Mouse (Mus musculus) forebrain, postnatal 0 days (tissue): ENCODE measurements at regions not wholly inside any gene's neighbourhood (a gene's known extent, or its start where the extent isn't known, plus 50 kb on each side); places are given as distances from the start of the nearest gene placed in this dataset.

ENCODE experiments used
- ATAC-seq: fragments of 200-750 bp; cut with Nextera tagmentation; 2 replicates; pipeline ENCODE4 v1.8.0; 2017; ENCODE audit warnings: mild to moderate bottlenecking, moderate library complexity
- DNase-seq: peaks from one replicate; pipeline ENCODE4 v3.0.0-alpha.2; 2015
- H3K27ac ChIP-seq: fragments of 300-500 bp; sonication (generic); 2 replicates; pipeline ENCODE4 v1.5.1; 2014; ENCODE audit warnings: low read depth, mild to moderate bottlenecking, antibody characterized with exemption, low read length, moderate library complexity, mixed read lengths
- H3K27me3 ChIP-seq: fragments of 300-500 bp; sonication (generic); 2 replicates; pipeline ENCODE4 v1.6.1; 2014; ENCODE audit warnings: mild to moderate bottlenecking, low read length, mixed read lengths; ENCODE audit not compliant: insufficient read depth
- H3K36me3 ChIP-seq: fragments of 300-500 bp; sonication (generic); 2 replicates; pipeline ENCODE4 v1.6.1; 2014; ENCODE audit warnings: mild to moderate bottlenecking, moderate library complexity; ENCODE audit not compliant: insufficient read depth
- H3K4me1 ChIP-seq: fragments of 300-500 bp; sonication (generic); 2 replicates; pipeline ENCODE4 v1.6.1; 2014; ENCODE audit warnings: antibody characterized with exemption; ENCODE audit not compliant: insufficient read depth
- H3K4me2 ChIP-seq: fragments of 300-500 bp; sonication (generic); 2 replicates; pipeline ENCODE4 v1.6.1; 2014; ENCODE audit warnings: low read depth, mild to moderate bottlenecking, moderate library complexity
- H3K4me3 ChIP-seq: fragments of 300-500 bp; sonication (generic); 2 replicates; pipeline ENCODE4 v1.5.1; 2014; ENCODE audit warnings: low read depth, low read length, mixed read lengths
- H3K9ac ChIP-seq: fragments of 300-500 bp; sonication (generic); 2 replicates; pipeline ENCODE4 v1.6.1; 2014; ENCODE audit warnings: mild to moderate bottlenecking
- H3K9me3 ChIP-seq: fragments of 300-500 bp; sonication (generic); 2 replicates; pipeline ENCODE4 v1.6.1; 2016; ENCODE audit warnings: low read length
- CTCF ChIP-seq: sonication (generic); IDR thresholded peaks from 2 replicates; pipeline ENCODE4 v1.5.1; 2016; ENCODE audit warnings: antibody characterized with exemption, control low read depth, low read depth
- WGBS: fragments of 180-500 bp; shearing (Covaris S2); extraction: QIAGEN DNeasy Blood & Tissue Kit; methylation state at CpG from one replicate; pipeline ENCODE4 v1.1.7; 2014; 5-methylcytosine and 5-hydroxymethylcytosine counted together

- no peak overlapping the region for H3K27ac ChIP-seq
- no peak overlapping the region for H3K4me2 ChIP-seq
- TF ChIP-seq CTCF: no peak
- no peak for ATAC-seq
- H3K4me3 ChIP-seq: no peak overlapping the region
- DNase-seq: no peak
- H3K9me3 ChIP-seq: no peaks in the 10 kb centered on the region
- no peaks in the 10 kb centered on the region for H3K27me3 ChIP-seq
- no peaks in the 10 kb centered on the region for H3K4me1 ChIP-seq
- H3K36me3 ChIP-seq: no peaks in the 10 kb centered on the region
- 66% methylated on average over 6 of the region's 6 CpGs for WGBS
- no peak overlapping the region for H3K9ac ChIP-seq
These were observed 368.3 kb downstream of the Efnb2 start for GRCm38 (mm10) chr8:8292577-8293247.

- 66% methylated on average over 4 of the region's 4 CpGs for WGBS
- ATAC-seq (no peak), DNase-seq (no peak)
- H3K27me3 ChIP-seq: no peaks in the 10 kb centered on the region
- H3K9ac ChIP-seq: no peak overlapping the region
- no peak overlapping the region for H3K27ac ChIP-seq
- H3K9me3 ChIP-seq: no peaks in the 10 kb centered on the region
- no peak overlapping the region for H3K4me3 ChIP-seq
- no peaks in the 10 kb centered on the region for H3K36me3 ChIP-seq
- no peak for TF ChIP-seq CTCF
- H3K4me2 ChIP-seq: no peak overlapping the region
- H3K4me1 ChIP-seq: no peaks in the 10 kb centered on the region
These were observed 375.2 kb downstream of the Efnb2 start for GRCm38 (mm10) chr8:8285876-8286275.

GRCm38 (mm10) chr8:8274987-8275386 lies 386.1 kb downstream of the Efnb2 start:
- DNase-seq (no peak), ATAC-seq (peak; percentile 42; the same call in 1 of the 2 replicates)
- no peak for TF ChIP-seq CTCF
- Histone ChIP-seq H3K4me2 (no peak overlapping the region), H3K9me3 (no peaks in the 10 kb centered on the region), H3K4me3 (no peak overlapping the region), H3K27me3 (no peaks in the 10 kb centered on the region), H3K9ac (no peak overlapping the region), H3K27ac (no peak overlapping the region), H3K4me1 (no peaks in the 10 kb centered on the region), H3K36me3 (no peaks in the 10 kb centered on the region)
- 40% methylated on average over 1 of the region's 1 CpGs for WGBS

- Histone ChIP-seq H3K27me3 (no peaks in the 10 kb centered on the region), H3K9ac (no peak overlapping the region), H3K4me2 (no peak overlapping the region), H3K4me1 (no peaks in the 10 kb centered on the region), H3K36me3 (no peaks in the 10 kb centered on the region), H3K4me3 (no peak overlapping the region), H3K9me3 (no peaks in the 10 kb centered on the region), H3K27ac (no peak overlapping the region)
- no peak for TF ChIP-seq CTCF
- ATAC-seq: peak; percentile 81
- peak; percentile 29 for DNase-seq
- 58% methylated on average over 3 of the region's 3 CpGs for WGBS
These were observed 386.8 kb downstream of the Efnb2 start for GRCm38 (mm10) chr8:8274211-8274641.

- H3K9me3 ChIP-seq: no peaks in the 10 kb centered on the region
- no peak overlapping the region for H3K27ac ChIP-seq
- TF ChIP-seq CTCF: no peak
- no peaks in the 10 kb centered on the region for H3K27me3 ChIP-seq
- ATAC-seq (no peak), DNase-seq (no peak)
- H3K4me1 ChIP-seq: no peaks in the 10 kb centered on the region
- no peak overlapping the region for H3K4me3 ChIP-seq
- no peak overlapping the region for H3K9ac ChIP-seq
- WGBS: 59% methylated on average over 7 of the region's 7 CpGs
- no peaks in the 10 kb centered on the region for H3K36me3 ChIP-seq
- H3K4me2 ChIP-seq: no peak overlapping the region
These were observed 402.2 kb downstream of the Efnb2 start for GRCm38 (mm10) chr8:8258855-8259254.

- Histone ChIP-seq H3K4me2 (no peak overlapping the region), H3K9ac (no peak overlapping the region), H3K4me3 (no peak overlapping the region), H3K27me3 (no peaks in the 10 kb centered on the region), H3K36me3 (no peaks in the 10 kb centered on the region), H3K4me1 (no peaks in the 10 kb centered on the region), H3K27ac (no peak overlapping the region), H3K9me3 (no peaks in the 10 kb centered on the region)
- WGBS: 5% methylated on average over 9 of the region's 9 CpGs
- ATAC-seq (peak; percentile 34; the same call in 1 of the 2 replicates), DNase-seq (peak; percentile 14)
- TF ChIP-seq CTCF: no peak
These were observed 402.8 kb downstream of the Efnb2 start for GRCm38 (mm10) chr8:8258231-8258638.

GRCm38 (mm10) chr8:8256327-8256726 lies 404.7 kb downstream of the Efnb2 start:
- H3K27ac ChIP-seq: no peak overlapping the region
- DNase-seq: no peak
- 28% methylated on average over 1 of the region's 1 CpGs for WGBS
- no peaks in the 10 kb centered on the region for H3K4me1 ChIP-seq
- no peak overlapping the region for H3K4me2 ChIP-seq
- no peaks in the 10 kb centered on the region for H3K36me3 ChIP-seq
- H3K4me3 ChIP-seq: no peak overlapping the region
- H3K27me3 ChIP-seq: no peaks in the 10 kb centered on the region
- no peak for TF ChIP-seq CTCF
- no peaks in the 10 kb centered on the region for H3K9me3 ChIP-seq
- no peak overlapping the region for H3K9ac ChIP-seq
- no peak for ATAC-seq
